Mouse (Mus musculus) hindbrain, embryonic 13.5 days (tissue): ENCODE data around the gene Rin2. TPM values are rescaled to one million over a fixed set of nuclear protein-coding genes. Genes with fewer than 3 reads are reported as not detected.
"Not testable (repeated sequence)": the region's sequence is repeated elsewhere in the genome, so short reads cannot be mapped to it uniquely, and the experiment has no call there.

ENCODE experiments used
- ATAC-seq: fragments of 200-750 bp; cut with Nextera tagmentation; 2 replicates; pipeline ENCODE4 v1.8.0; 2017; ENCODE audit warnings: moderate TSS enrichment; ENCODE audit not compliant: low FRiP score
- H3K27ac ChIP-seq: fragments of 300-500 bp; sonication (generic); 2 replicates; pipeline ENCODE4 v1.5.1; 2015; ENCODE audit warnings: inconsistent platforms, mild to moderate bottlenecking, moderate library complexity
- H3K27me3 ChIP-seq: fragments of 300-500 bp; sonication (generic); 2 replicates; pipeline ENCODE4 v1.6.1; 2015; ENCODE audit warnings: mild to moderate bottlenecking, inconsistent platforms
- H3K36me3 ChIP-seq: fragments of 300-500 bp; sonication (generic); 2 replicates; pipeline ENCODE4 v1.6.1; 2015; ENCODE audit warnings: mild to moderate bottlenecking, inconsistent platforms
- H3K4me1 ChIP-seq: fragments of 300-500 bp; sonication (generic); replicated peaks from 2 replicates; pipeline ENCODE4 v1.6.1; 2015; ENCODE audit warnings: inconsistent platforms
- H3K4me2 ChIP-seq: fragments of 300-500 bp; sonication (generic); 2 replicates; pipeline ENCODE4 v1.6.1; 2015; ENCODE audit warnings: inconsistent platforms, mild to moderate bottlenecking, moderate library complexity
- H3K4me3 ChIP-seq: fragments of 300-500 bp; sonication (generic); 2 replicates; pipeline ENCODE4 v1.5.1; 2015; ENCODE audit warnings: mild to moderate bottlenecking, inconsistent platforms
- H3K9ac ChIP-seq: fragments of 300-500 bp; sonication (generic); 2 replicates; pipeline ENCODE4 v1.6.1; 2015; ENCODE audit warnings: mild to moderate bottlenecking, inconsistent platforms
- H3K9me3 ChIP-seq: fragments of 300-500 bp; sonication (generic); 2 replicates; pipeline ENCODE4 v1.6.1; 2016; ENCODE audit warnings: inconsistent platforms
- WGBS: fragments of 180-500 bp; shearing (Covaris S2); methylation state at CpG from one replicate; pipeline ENCODE4 v1.1.7; 2015; 5-methylcytosine and 5-hydroxymethylcytosine counted together
- polyA plus RNA-seq: library from polyadenylated mRNA; unstranded; fragments of >200 nt; fragmentation: Nextera tagmentation; extraction: Ambion mirVana; gene quantifications from 2 replicates; pipeline ENCODE4 v1.2.1, GENCODE M21; 2015

Rin2 gene
- polyA plus RNA-seq, 1 experiment from 2014 or later, result 15.4 TPM

GRCm38 (mm10) chr2:145884036-145884912 is 209.3 kb downstream of the Rin2 start:
- WGBS, result 48% methylated on average over 17 of the region's 17 CpGs
- H3K27ac ChIP-seq, result no peak overlapping the region
- ATAC-seq, result no peak
- H3K4me2 ChIP-seq, result no peak overlapping the region
- no peak overlapping the region for H3K9ac ChIP-seq
- peaks cover 32% of the 10 kb centered on the region for H3K36me3 ChIP-seq
- H3K27me3 ChIP-seq, result no peaks in the 10 kb centered on the region
- H3K9me3 ChIP-seq, result no peaks in the 10 kb centered on the region
- no peaks in the 10 kb centered on the region; the same call in none of the 2 replicates for H3K4me1 ChIP-seq
- H3K4me3 ChIP-seq, result no peak overlapping the region

GRCm38 (mm10) chr2:145884913-145885785 is 210.1 kb downstream of the Rin2 start:
- H3K27ac ChIP-seq, result no peak overlapping the region; the same call in 1 of the 2 replicates
- no peaks in the 10 kb centered on the region for H3K9me3 ChIP-seq

GRCm38 (mm10) chr2:145887937-145888765 is 213.1 kb downstream of the Rin2 start:
- H3K4me3 ChIP-seq, result no peak overlapping the region
- no peak for ATAC-seq
- no peak overlapping the region for H3K9ac ChIP-seq
- no peaks in the 10 kb centered on the region for H3K9me3 ChIP-seq
- WGBS, result 74% methylated on average over 14 of the region's 14 CpGs
- H3K4me2 ChIP-seq, result no peak overlapping the region
- H3K27me3 ChIP-seq, result no peaks in the 10 kb centered on the region
- H3K4me1 ChIP-seq, result no peaks in the 10 kb centered on the region; the same call in none of the 2 replicates
- H3K27ac ChIP-seq, result no peak overlapping the region
- H3K36me3 ChIP-seq, result peaks cover 20% of the 10 kb centered on the region

More at GRCm38 (mm10) chr2:145884913-145885785, 210.1 kb downstream of the Rin2 start:
- Histone ChIP-seq H3K4me2 (no peak overlapping the region), H3K27me3 (no peaks in the 10 kb centered on the region), H3K4me1 (no peaks in the 10 kb centered on the region; the same call in none of the 2 replicates), H3K4me3 (no peak overlapping the region), H3K9ac (no peak overlapping the region), H3K36me3 (peaks cover 25% of the 10 kb centered on the region)
- 80% methylated on average over 14 of the region's 14 CpGs for WGBS
- no peak for ATAC-seq

GRCm38 (mm10) chr2:145888766-145889480 is 213.9 kb downstream of the Rin2 start:
- no peak overlapping the region for H3K9ac ChIP-seq
- no peak overlapping the region for H3K27ac ChIP-seq
- H3K4me2 ChIP-seq, result no peak overlapping the region
- WGBS, result 66% methylated on average over 6 of the region's 6 CpGs
- H3K4me1 ChIP-seq, result no peaks in the 10 kb centered on the region; the same call in 1 of the 2 replicates
- no peak for ATAC-seq
- H3K4me3 ChIP-seq, result no peak overlapping the region
- H3K9me3 ChIP-seq, result no peaks in the 10 kb centered on the region
- H3K27me3 ChIP-seq, result no peaks in the 10 kb centered on the region
- peaks cover 14% of the 10 kb centered on the region for H3K36me3 ChIP-seq

GRCm38 (mm10) chr2:145890571-145890970 is 215.6 kb downstream of the Rin2 start:
- ATAC-seq, result no peak
- Histone ChIP-seq H3K4me3 (no peak overlapping the region), H3K27ac (no peak overlapping the region), H3K9ac (no peak overlapping the region), H3K36me3 (peaks cover 5% of the 10 kb centered on the region), H3K4me1 (no peaks in the 10 kb centered on the region; the same call in 1 of the 2 replicates), H3K9me3 (no peaks in the 10 kb centered on the region), H3K27me3 (no peaks in the 10 kb centered on the region), H3K4me2 (no peak overlapping the region)
- 94% methylated on average over 2 of the region's 2 CpGs for WGBS

- Histone ChIP-seq H3K4me3 (no peak overlapping the region), H3K27ac (no peak overlapping the region), H3K9me3 (no peaks in the 10 kb centered on the region), H3K4me2 (no peak overlapping the region), H3K27me3 (no peaks in the 10 kb centered on the region), H3K9ac (no peak overlapping the region), H3K36me3 (no peaks in the 10 kb centered on the region), H3K4me1 (no peaks in the 10 kb centered on the region; the same call in 1 of the 2 replicates)
- ATAC-seq, result no peak
- over 99% methylated on average over 6 of the region's 6 CpGs for WGBS
Measured at GRCm38 (mm10) chr2:145893756-145894155, 218.7 kb downstream of the Rin2 start.

- no peaks in the 10 kb centered on the region for H3K27me3 ChIP-seq
- H3K27ac ChIP-seq, result no peak overlapping the region
- no peak overlapping the region for H3K9ac ChIP-seq
- no peaks in the 10 kb centered on the region for H3K9me3 ChIP-seq
- H3K36me3 ChIP-seq, result no peaks in the 10 kb centered on the region
- ATAC-seq, result no peak
- H3K4me3 ChIP-seq, result no peak overlapping the region
- WGBS, result 77% methylated on average over 9 of the region's 9 CpGs
- H3K4me1 ChIP-seq, result no peaks in the 10 kb centered on the region
- no peak overlapping the region for H3K4me2 ChIP-seq
Measured at GRCm38 (mm10) chr2:145898106-145898505, 223.1 kb downstream of the Rin2 start.

- 84% methylated on average over 8 of the region's 8 CpGs for WGBS
Measured at GRCm38 (mm10) chr2:145900318-145900717, 225.3 kb downstream of the Rin2 start.

GRCm38 (mm10) chr2:145901861-145902260 is 226.8 kb downstream of the Rin2 start, which contains the start of gene Naa20:
Naa20 (plus strand) TSS chr2:145902099.
- H3K27ac ChIP-seq, result no peak within 1 kb of the TSS
- WGBS, result 91% methylated on average over 6 of the region's 6 CpGs
- H3K4me1 ChIP-seq, result peaks cover 19% of the 10 kb centered on the region
- peak within 1 kb of the TSS; percentile 94; the same call in 1 of the 2 replicates for H3K9ac ChIP-seq
- peak within 1 kb of the TSS; percentile 99 for H3K4me3 ChIP-seq
- no peaks in the 10 kb centered on the region for H3K9me3 ChIP-seq
- H3K4me2 ChIP-seq, result peak within 1 kb of the TSS; percentile 77
- H3K36me3 ChIP-seq, result 0 out of 2 replicates have a peak, but pooled peaks cover under 1% of the 10 kb centered on the region
- no peak for ATAC-seq
- no peaks in the 10 kb centered on the region for H3K27me3 ChIP-seq

More at GRCm38 (mm10) chr2:145900318-145900717, 225.3 kb downstream of the Rin2 start:
- not testable (repeated sequence) for H3K9me3 ChIP-seq, ATAC-seq, H3K36me3 ChIP-seq, H3K27me3 ChIP-seq, H3K4me3 ChIP-seq, H3K4me2 ChIP-seq, H3K27ac ChIP-seq, H3K9ac ChIP-seq
- H3K4me1 ChIP-seq, result peaks cover 15% of the 10 kb centered on the region

GRCm38 (mm10) chr2:145903061-145903901 is 228.3 kb downstream of the Rin2 start:
- peak; percentile 98 for ATAC-seq
- Histone ChIP-seq H3K9me3 (no peaks in the 10 kb centered on the region), H3K9ac (peak overlapping the region; percentile 94), H3K27me3 (no peaks in the 10 kb centered on the region), H3K4me1 (peaks cover 19% of the 10 kb centered on the region), H3K4me2 (peak overlapping the region; percentile 77), H3K36me3 (peaks cover 6% of the 10 kb centered on the region; the same call in 1 of the 2 replicates), H3K4me3 (peak overlapping the region; percentile 99), H3K27ac (peak overlapping the region; percentile 83)
- WGBS, result under 1% methylated on average over 68 of the region's 68 CpGs
